8 mouse cellular contexts compared by ENCODE assay signal in genomic region chr16:13986197-13986573, GRCm38 (mm10). TPM values are rescaled to one million over a fixed set of nuclear protein-coding genes. Genes with fewer than 3 reads are reported as not detected.
DNase-seq lines count a peak whose midpoint lies in the region; ATAC-seq and TF ChIP-seq lines count a peak whose summit lies in the region.

No protein-coding gene starts in this region.

- no peaks in the 10 kb centered on the region for H3K36me3 ChIP-seq in heart, embryonic 10.5 days
- H3K36me3 ChIP-seq in stomach, embryonic 14.5 days (ENCODE audit: control insufficient read depth, insufficient read depth, low read length) = no peaks in the 10 kb centered on the region
- no peaks in the 10 kb centered on the region for H3K36me3 ChIP-seq in stomach, postnatal 0 days (ENCODE audit: control insufficient read depth, insufficient read depth, low read length)
- H3K36me3 ChIP-seq in limb, embryonic 12.5 days = no peaks in the 10 kb centered on the region
- no peaks in the 10 kb centered on the region for H3K36me3 ChIP-seq in stomach, embryonic 16.5 days (ENCODE audit: control insufficient read depth, insufficient read depth, low read length)

- H3K4me3 ChIP-seq in heart, embryonic 10.5 days = peak overlapping the region; percentile 66
- H3K4me3 ChIP-seq in stomach, embryonic 14.5 days (ENCODE audit: low read depth, low read length) = peak overlapping the region; percentile 36; the same call in 1 of the 2 replicates
- no peak overlapping the region for H3K4me3 ChIP-seq in stomach, postnatal 0 days (ENCODE audit: low read depth, low read length)
- H3K4me3 ChIP-seq in limb, embryonic 12.5 days (replicated peaks) = peak overlapping the region; percentile 58
- peak overlapping the region; percentile 38; the same call in 1 of the 2 replicates for H3K4me3 ChIP-seq in stomach, embryonic 16.5 days (replicated peaks; ENCODE audit: low read length)

- TF ChIP-seq CTCF in stomach, postnatal 0 days (IDR thresholded peaks at IDR 0.05; ENCODE audit: low read depth) = no peak

- peaks cover 12% of the 10 kb centered on the region for H3K4me1 ChIP-seq in heart, embryonic 10.5 days
- no peaks in the 10 kb centered on the region for H3K4me1 ChIP-seq in stomach, embryonic 14.5 days (ENCODE audit: control insufficient read depth, insufficient read depth, low read length)
- H3K4me1 ChIP-seq in stomach, postnatal 0 days (replicated peaks; ENCODE audit: control insufficient read depth, insufficient read depth) = no peaks in the 10 kb centered on the region
- H3K4me1 ChIP-seq in limb, embryonic 12.5 days (replicated peaks) = peaks cover 6% of the 10 kb centered on the region
- H3K4me1 ChIP-seq in stomach, embryonic 16.5 days (ENCODE audit: control insufficient read depth, insufficient read depth, low read length) = no peaks in the 10 kb centered on the region; the same call in 1 of the 2 replicates

- peak overlapping the region; percentile 84 for H3K4me2 ChIP-seq in stomach, embryonic 14.5 days (replicated peaks; ENCODE audit: low read depth, low read length)
- H3K4me2 ChIP-seq in stomach, postnatal 0 days (replicated peaks; ENCODE audit: low read depth) = no peak overlapping the region; the same call in 1 of the 2 replicates
- peak overlapping the region; percentile 80 for H3K4me2 ChIP-seq in limb, embryonic 12.5 days
- H3K4me2 ChIP-seq in stomach, embryonic 16.5 days (ENCODE audit: low read depth, low read length) = peak overlapping the region; percentile 76; the same call in 1 of the 2 replicates

- no peak for DNase-seq in heart, embryonic 10.5 days (ENCODE audit: low spot score)
- DNase-seq in heart, adult 8-10 months (ENCODE audit: low spot score) = no peak
- DNase-seq in stomach, postnatal 0 days (ENCODE audit: low spot score) = no peak
- DNase-seq in gastrocnemius, postnatal 25 days = no peak
- no peak for DNase-seq in cerebellum, adult 9-11 months

- WGBS in heart, embryonic 10.5 days = 50% methylated on average over 3 of the region's 3 CpGs
- WGBS in stomach, embryonic 14.5 days = 72% methylated on average over 3 of the region's 3 CpGs
- 55% methylated on average over 3 of the region's 3 CpGs for WGBS in stomach, postnatal 0 days
- WGBS in limb, embryonic 12.5 days = 62% methylated on average over 3 of the region's 3 CpGs
- 65% methylated on average over 3 of the region's 3 CpGs for WGBS in stomach, embryonic 16.5 days

- peaks cover 13% of the 10 kb centered on the region; the same call in 1 of the 2 replicates for H3K27me3 ChIP-seq in heart, embryonic 10.5 days (ENCODE audit: insufficient read depth, poor library complexity, severe bottlenecking)
- H3K27me3 ChIP-seq in stomach, embryonic 14.5 days (ENCODE audit: control insufficient read depth, insufficient read depth, low read length) = no peaks in the 10 kb centered on the region
- H3K27me3 ChIP-seq in stomach, postnatal 0 days (ENCODE audit: control insufficient read depth, insufficient read depth, low read length) = no peaks in the 10 kb centered on the region
- H3K27me3 ChIP-seq in limb, embryonic 12.5 days = no peaks in the 10 kb centered on the region
- no peaks in the 10 kb centered on the region for H3K27me3 ChIP-seq in stomach, embryonic 16.5 days (ENCODE audit: control insufficient read depth, insufficient read depth, low read length)

- no peaks in the 10 kb centered on the region for H3K9me3 ChIP-seq in heart, embryonic 10.5 days
- H3K9me3 ChIP-seq in stomach, embryonic 14.5 days (ENCODE audit: control insufficient read depth, low read depth, low read length) = no peaks in the 10 kb centered on the region
- H3K9me3 ChIP-seq in stomach, postnatal 0 days (ENCODE audit: control insufficient read depth, low read length) = no peaks in the 10 kb centered on the region
- H3K9me3 ChIP-seq in limb, embryonic 12.5 days = no peaks in the 10 kb centered on the region
- no peaks in the 10 kb centered on the region for H3K9me3 ChIP-seq in stomach, embryonic 16.5 days (replicated peaks; ENCODE audit: control insufficient read depth, low read length)

- H3K9ac ChIP-seq in stomach, embryonic 14.5 days (replicated peaks; ENCODE audit: low read depth, low read length) = no peak overlapping the region
- H3K9ac ChIP-seq in stomach, postnatal 0 days (ENCODE audit: low read length) = no peak overlapping the region
- peak overlapping the region; percentile 66; the same call in 1 of the 2 replicates for H3K9ac ChIP-seq in limb, embryonic 12.5 days (replicated peaks)
- no peak overlapping the region for H3K9ac ChIP-seq in stomach, embryonic 16.5 days (ENCODE audit: low read length)

- no peak for TF ChIP-seq EP300 in stomach, postnatal 0 days (optimal IDR thresholded peaks at IDR 0.05)

- no peak for ATAC-seq in stomach, embryonic 14.5 days (ENCODE audit: insufficient number of reproducible peaks, insufficient read depth, low FRiP score, low read depth)
- ATAC-seq in stomach, postnatal 0 days (ENCODE audit: low FRiP score, low TSS enrichment) = no peak
- peak; percentile 52; the same call in 1 of the 2 replicates for ATAC-seq in limb, embryonic 12.5 days (ENCODE audit: insufficient number of reproducible peaks, insufficient read depth, low FRiP score, low TSS enrichment, low read depth)
- no peak for ATAC-seq in stomach, embryonic 16.5 days (ENCODE audit: insufficient read depth, low FRiP score)

- H3K27ac ChIP-seq in heart, embryonic 10.5 days = no peak overlapping the region
- H3K27ac ChIP-seq in stomach, embryonic 14.5 days (ENCODE audit: low read length) = no peak overlapping the region
- no peak overlapping the region for H3K27ac ChIP-seq in stomach, postnatal 0 days (replicated peaks)
- no peak overlapping the region for H3K27ac ChIP-seq in limb, embryonic 12.5 days
- no peak overlapping the region for H3K27ac ChIP-seq in stomach, embryonic 16.5 days (ENCODE audit: low read length)

RNA-seq across cellular contexts. Expression of gene 2900011O08Rik, which starts 0.2 kb away (rescaled TPM):
- 0.89 and 2.3 TPM in 2 replicates for polyA plus RNA-seq in heart, embryonic 10.5 days (2016; fragmentation: Nextera tagmentation; extraction: Ambion mirVana)
- under 1 TPM in 2 of 4 experiments, not detected in 2; 0.19 to 0.69 TPM for total RNA-seq in heart, adult 8-10 months (2022)
- polyA plus RNA-seq in stomach, embryonic 14.5 days (2014; fragmentation: Nextera tagmentation; extraction: Ambion mirVana) = 2.5 and 3.2 TPM in 2 replicates
- polyA plus RNA-seq in stomach, postnatal 0 days (2015; fragmentation: Nextera tagmentation; extraction: Ambion mirVana) = 0.70 and 1.3 TPM in 2 replicates
- polyA plus RNA-seq in limb, embryonic 12.5 days (2016; fragmentation: Nextera tagmentation; extraction: Ambion mirVana) = 8.4 TPM in 2 replicates
- polyA plus RNA-seq in stomach, embryonic 16.5 days (2015; fragmentation: Nextera tagmentation; extraction: Ambion mirVana) = 2.0 and 2.5 TPM in 2 replicates
- total RNA-seq in gastrocnemius, postnatal 25 days (2021) = not detected

RNA-seq across cellular contexts. Expression of gene Ifitm7, which starts 0.5 kb away (rescaled TPM):
- polyA plus RNA-seq in heart, embryonic 10.5 days (2016; fragmentation: Nextera tagmentation; extraction: Ambion mirVana) = 0.15 and 0.21 TPM in 2 replicates
- not detected for total RNA-seq in heart, adult 8-10 months (2022)
- not detected in 2 replicates for polyA plus RNA-seq in stomach, embryonic 14.5 days (2014; fragmentation: Nextera tagmentation; extraction: Ambion mirVana)
- polyA plus RNA-seq in stomach, postnatal 0 days (2015; fragmentation: Nextera tagmentation; extraction: Ambion mirVana) = not detected in 2 replicates
- polyA plus RNA-seq in limb, embryonic 12.5 days (2016; fragmentation: Nextera tagmentation; extraction: Ambion mirVana) = 0.29 and 0.75 TPM in 2 replicates
- polyA plus RNA-seq in stomach, embryonic 16.5 days (2015; fragmentation: Nextera tagmentation; extraction: Ambion mirVana) = 0.19 TPM in 1 of 2 replicates, not detected in the other
- not detected for total RNA-seq in gastrocnemius, postnatal 25 days (2021)
